Mouse (Mus musculus): Measurements from ENCODE around the gene Optn. TPM values are rescaled to one million over a fixed set of nuclear protein-coding genes. Genes with fewer than 3 reads are reported as not detected.

The Optn gene
- total and polyA plus RNA-seq, 3 experiments = 29.3 to 139 (median 65.2) TPM

- no peaks in the 10 kb centered on the region for H3K9me3 ChIP-seq (replicated peaks)
- ATAC-seq (ENCODE audit: extremely low read depth, insufficient number of reproducible peaks, low FRiP score, poor library complexity, severe bottlenecking) (no peak), DNase-seq (ENCODE audit: low spot score) (no peak)
- H3K4me3 ChIP-seq (ENCODE audit: low read depth, low read length) = no peak overlapping the region
- no peaks in the 10 kb centered on the region for H3K4me1 ChIP-seq (ENCODE audit: insufficient read depth, low read depth, low read length)
- TF ChIP-seq GATA1 (IDR thresholded peaks at IDR 0.05; ENCODE audit: borderline replicate concordance, low read length) = no peak
- no peak for TF ChIP-seq GATA2 (IDR thresholded peaks at IDR 0.05; ENCODE audit: borderline replicate concordance, low read depth, low read length)
- TF ChIP-seq POLR2AphosphoS5 (IDR thresholded peaks at IDR 0.05; ENCODE audit: insufficient replicate concordance, low read depth, low read length) = no peak
- TF ChIP-seq CTCF (IDR thresholded peaks at IDR 0.05; ENCODE audit: low read depth, low read length) = no peak
- no peak for TF ChIP-seq TAL1 (conservative IDR thresholded peaks at IDR 0.05; ENCODE audit: low read depth, low read length)
- no peaks in the 10 kb centered on the region for H3K36me3 ChIP-seq (replicated peaks)
- H3K27me3 ChIP-seq (ENCODE audit: insufficient read depth, low read length) = peaks cover 37% of the 10 kb centered on the region
These were observed 85.8 kb downstream of the Optn start for GRCm38 (mm10) chr2:4978091-4978490.

GRCm38 (mm10) chr2:4975807-4976206 lies 88.0 kb downstream of the Optn start, which contains the start of gene Ucma:
Gene Ucma (plus strand): TSS chr2:4976122.
- DNase-seq (ENCODE audit: low spot score) (no peak), ATAC-seq (ENCODE audit: extremely low read depth, insufficient number of reproducible peaks, low FRiP score, poor library complexity, severe bottlenecking) (no peak)
- H3K27me3 ChIP-seq (ENCODE audit: insufficient read depth, low read length) = peaks cover 41% of the 10 kb centered on the region
- no peak within 1 kb of the TSS for H3K4me3 ChIP-seq (ENCODE audit: low read depth, low read length)
- H3K36me3 ChIP-seq (replicated peaks) = no peaks in the 10 kb centered on the region
- H3K9me3 ChIP-seq (replicated peaks) = no peaks in the 10 kb centered on the region
- TF ChIP-seq GATA2 (IDR thresholded peaks at IDR 0.05; ENCODE audit: borderline replicate concordance, low read depth, low read length) (no peak), POLR2AphosphoS5 (IDR thresholded peaks at IDR 0.05; ENCODE audit: insufficient replicate concordance, low read depth, low read length) (no peak), TAL1 (conservative IDR thresholded peaks at IDR 0.05; ENCODE audit: low read depth, low read length) (no peak), CTCF (IDR thresholded peaks at IDR 0.05; ENCODE audit: low read depth, low read length) (no peak), GATA1 (IDR thresholded peaks at IDR 0.05; ENCODE audit: borderline replicate concordance, low read length) (no peak)
- no peaks in the 10 kb centered on the region for H3K4me1 ChIP-seq (ENCODE audit: insufficient read depth, low read depth, low read length)

Other genes with a start within 250 kb of the Optn start
- 38.8 and 42.6 TPM in 2 replicates for gene Sephs1, start 182.5 kb downstream of the Optn start, total RNA-seq (2014; fragmentation: Nextera tagmentation)
- gene Sephs1, start 182.5 kb downstream of the Optn start, total RNA-seq (2017) = 52.2 and 55.8 TPM in 2 replicates
- 8.4 and 9.0 TPM in 2 replicates for gene Sephs1, start 182.5 kb downstream of the Optn start, polyA plus RNA-seq (2012)
- gene Phyh, start 145.0 kb downstream of the Optn start, total RNA-seq (2014; fragmentation: Nextera tagmentation) = 22.6 and 32.8 TPM in 2 replicates
- gene Phyh, start 145.0 kb downstream of the Optn start, total RNA-seq (2017) = 14.5 and 20.2 TPM in 2 replicates
- 3.8 and 4.3 TPM in 2 replicates for gene Phyh, start 145.0 kb downstream of the Optn start, polyA plus RNA-seq (2012)
- not detected in 2 replicates for gene Ucma, start 87.9 kb downstream of the Optn start, total RNA-seq (2014; fragmentation: Nextera tagmentation)
- not detected in 2 replicates for gene Ucma, start 87.9 kb downstream of the Optn start, total RNA-seq (2017)
- gene Ucma, start 87.9 kb downstream of the Optn start, polyA plus RNA-seq (2012) = not detected in 2 replicates
- 94.5 and 118 TPM in 2 replicates for gene Mcm10, start 51.3 kb downstream of the Optn start, total RNA-seq (2014; fragmentation: Nextera tagmentation)
- gene Mcm10, start 51.3 kb downstream of the Optn start, total RNA-seq (2017) = 97.5 and 100 TPM in 2 replicates
- 36.4 and 48.7 TPM in 2 replicates for gene Mcm10, start 51.3 kb downstream of the Optn start, polyA plus RNA-seq (2012)
- gene Ccdc3, start 73.7 kb upstream of the Optn start, total RNA-seq (2014; fragmentation: Nextera tagmentation) = not detected in 2 replicates
- not detected in 2 replicates for gene Ccdc3, start 73.7 kb upstream of the Optn start, total RNA-seq (2017)
- not detected in 2 replicates for gene Ccdc3, start 73.7 kb upstream of the Optn start, polyA plus RNA-seq (2012)

Data from G1E (cell line).